Mouse (Mus musculus) cerebellum, postnatal 14 days (tissue): ENCODE results near the gene Utp15.

Experiments used
- DNase-seq, 2 experiments: peaks; one replicate each; pipeline ENCODE4 v3.0.0; 2021; ENCODE audit warnings: mixed read lengths in 2 of 2

Gene Utp15

DNA sequence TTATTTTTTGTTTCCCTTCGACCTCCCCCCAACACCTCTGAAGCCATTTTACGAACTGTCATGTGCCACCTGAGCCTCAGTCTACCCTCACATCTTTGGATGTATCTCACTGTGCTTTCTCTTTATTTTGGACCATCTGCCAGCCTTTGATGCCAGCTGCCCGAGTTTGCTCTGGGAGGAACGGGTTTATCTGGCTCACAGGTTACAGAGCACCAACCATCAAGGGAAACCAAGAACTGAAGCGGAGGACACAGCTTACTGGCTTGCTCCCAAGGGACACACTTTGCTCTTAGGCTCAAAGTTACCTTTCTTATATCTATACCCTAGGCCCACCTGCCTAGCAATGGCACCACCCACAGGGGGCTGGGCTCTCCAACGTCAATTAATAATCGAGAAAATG is 17.5 kb downstream of the Utp15 start:
- peak; percentile 27 to 30 for DNase-seq

GRCm38 (mm10) chr13:98244571-98245350 is 18.1 kb downstream of the Utp15 start:
- DNase-seq, result peak; percentile 50 to 69

DNA sequence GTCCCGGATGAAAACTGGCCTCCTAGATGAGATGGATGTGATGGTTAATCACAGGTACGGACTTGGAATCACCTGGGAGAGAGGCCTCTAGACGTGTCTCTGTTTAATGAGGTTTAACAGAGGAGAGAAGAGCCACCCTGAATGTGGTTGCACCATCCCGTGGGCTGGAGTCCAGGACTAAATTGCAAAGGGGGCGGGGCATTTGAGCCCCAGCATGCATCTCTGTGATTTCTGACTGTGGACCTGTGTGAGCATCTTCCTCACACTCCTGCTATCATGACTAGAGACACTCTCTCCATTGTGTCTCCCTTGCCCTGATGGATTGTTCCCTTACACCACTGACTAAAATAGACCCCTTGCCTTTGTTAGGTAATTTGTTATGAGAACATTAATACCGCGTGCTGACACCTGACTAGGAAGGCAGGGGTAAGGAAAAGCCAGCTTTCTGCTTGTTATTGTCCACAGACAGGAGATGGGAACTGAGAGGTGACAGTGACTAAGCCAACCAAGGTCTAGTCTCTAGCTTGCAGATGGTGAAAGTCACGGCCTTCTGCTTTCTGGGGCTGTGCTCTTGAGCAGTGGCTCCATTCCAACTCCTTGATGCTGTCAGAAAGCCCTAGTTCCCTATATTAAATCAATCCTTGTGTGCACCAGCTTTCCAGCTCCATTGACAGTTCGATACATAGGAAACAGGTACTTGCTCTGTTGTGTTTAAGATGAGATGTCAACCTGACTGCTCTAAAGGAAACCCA is 21.1 kb downstream of the Utp15 start:
- peak; percentile 31 to 33 for DNase-seq

DNA sequence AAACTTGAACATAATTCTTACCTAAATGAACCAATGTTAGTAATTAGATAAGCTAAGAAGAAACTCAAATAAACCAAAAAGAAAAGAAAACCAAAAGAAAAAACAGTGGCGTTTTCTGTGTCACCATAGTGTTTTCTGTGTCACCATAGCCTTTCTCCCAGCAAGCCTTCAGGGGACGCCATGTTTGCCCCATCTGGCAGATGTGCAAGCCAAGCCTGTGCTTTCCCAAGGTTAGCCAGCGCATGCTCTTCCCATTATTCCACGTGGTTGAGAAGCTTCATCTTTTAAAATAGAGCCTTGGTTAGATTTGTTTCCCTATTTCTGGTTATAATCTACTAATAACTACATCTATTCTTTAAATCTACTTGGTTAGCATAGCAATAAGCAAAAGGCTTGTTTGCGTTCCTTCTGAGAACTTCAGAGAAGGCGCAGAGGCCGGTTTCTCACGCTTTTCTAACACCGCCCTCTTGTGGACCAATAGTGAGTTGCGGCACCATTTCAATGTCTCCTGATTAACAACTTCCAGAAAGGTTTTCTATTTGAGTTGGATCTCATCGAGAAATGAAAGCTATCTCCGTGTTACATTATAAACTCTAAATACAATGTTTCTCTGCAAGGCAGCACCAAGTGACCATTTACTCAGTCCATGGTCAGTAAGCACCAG is 22.7 kb downstream of the Utp15 start:
- DNase-seq, result peak; percentile 83 to 89

DNA sequence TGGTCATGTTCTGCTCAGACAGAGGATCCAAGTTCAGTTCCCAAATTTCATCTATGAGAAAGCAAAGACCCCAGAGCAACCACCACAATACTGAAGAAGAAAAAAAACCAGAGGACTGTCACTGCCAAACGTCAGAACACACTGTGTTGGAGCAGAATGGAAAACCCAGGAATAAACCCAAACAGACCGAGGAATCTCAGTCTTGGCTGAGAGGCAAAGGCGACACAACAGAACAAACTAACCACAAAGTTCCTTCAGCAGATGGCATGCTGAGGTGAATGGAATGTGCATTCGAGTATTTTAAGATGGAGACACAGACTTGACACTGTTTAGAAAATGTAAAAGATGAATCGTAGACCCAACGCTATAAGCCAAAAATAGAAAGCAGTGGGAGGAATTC is 27.4 kb downstream of the Utp15 start:
- no peak for DNase-seq

- DNase-seq, result no peak
These were observed 32.3 kb downstream of the Utp15 start for GRCm38 (mm10) chr13:98230511-98230910.

- DNase-seq, result no peak
These were observed 36.6 kb downstream of the Utp15 start for GRCm38 (mm10) chr13:98226225-98226624.

DNA sequence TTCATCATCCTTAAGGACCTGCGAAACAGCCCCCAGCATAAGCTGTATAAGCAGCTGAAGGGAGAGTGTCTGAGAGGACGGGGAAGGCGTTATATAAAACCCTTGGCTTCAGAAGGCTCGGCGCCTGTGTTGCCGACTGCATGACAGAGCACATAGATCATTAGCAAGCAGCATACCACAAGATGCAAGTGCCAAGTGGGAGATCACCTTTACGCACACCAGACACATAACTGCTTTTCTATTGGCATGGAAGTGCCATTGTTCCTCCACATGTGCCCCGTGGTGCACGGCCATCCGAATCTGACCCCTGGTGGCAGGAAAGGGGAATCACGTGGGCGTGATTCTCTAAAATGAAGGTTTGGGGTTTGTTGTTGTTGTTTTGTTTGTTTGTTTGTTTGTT is 40.0 kb downstream of the Utp15 start:
- DNase-seq, result peak; percentile 55 to 58

DNA sequence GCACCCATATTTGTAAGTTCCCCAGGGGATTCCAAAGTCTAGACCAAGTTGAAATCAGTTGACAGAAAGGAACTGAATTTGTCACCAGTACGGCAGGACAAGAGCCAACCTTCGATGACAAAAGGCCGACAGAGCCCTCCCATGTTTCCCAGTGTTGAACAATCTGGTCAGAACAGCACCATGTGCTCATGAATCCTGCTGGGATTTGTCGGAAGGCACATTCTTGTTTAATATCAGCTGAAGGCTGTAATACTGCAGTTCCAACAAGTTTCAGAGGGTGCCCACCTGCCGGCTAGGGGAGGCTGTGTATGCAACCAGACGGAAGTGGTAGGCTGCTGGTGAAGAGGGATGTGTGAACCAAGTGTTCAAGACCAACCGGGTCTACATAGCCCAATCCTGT is 52.7 kb downstream of the Utp15 start:
- no peak for DNase-seq

DNA sequence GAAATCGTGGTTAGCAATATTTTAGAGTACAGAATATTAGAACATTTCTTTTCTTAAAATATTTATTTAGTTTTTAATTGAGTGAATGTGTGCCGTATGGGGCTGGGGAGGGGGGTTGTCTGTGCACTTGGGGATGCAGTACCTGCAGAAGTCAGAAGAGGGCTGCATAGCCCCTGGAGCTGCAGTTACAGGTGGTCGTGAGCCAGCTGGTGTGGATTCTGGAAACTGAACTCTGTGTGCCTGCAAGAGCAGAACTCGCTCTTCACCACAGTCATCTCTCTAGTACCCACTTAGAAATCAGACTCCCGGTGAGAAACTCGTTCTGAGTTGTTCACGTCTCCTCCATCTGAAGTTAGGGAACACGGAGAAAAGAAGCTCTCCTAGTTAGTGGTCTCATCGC is 54.0 kb downstream of the Utp15 start:
- peak; percentile 54 to 71 for DNase-seq

DNA sequence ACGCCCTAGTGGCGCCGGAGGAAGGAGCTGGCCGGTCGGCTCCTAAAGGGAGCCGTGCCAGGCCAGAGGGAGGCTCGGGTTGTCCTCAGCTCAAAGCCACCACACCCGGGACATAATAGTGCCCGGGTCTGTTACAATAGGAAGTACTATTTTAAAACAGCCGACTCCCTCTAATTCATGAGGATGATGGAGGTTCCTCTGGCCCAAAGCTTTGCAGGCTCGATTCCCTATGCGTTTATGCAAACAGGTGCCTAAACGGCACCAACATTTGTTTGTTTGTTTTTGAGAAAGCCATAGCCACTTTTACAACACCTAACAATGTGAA is 56.3 kb downstream of the Utp15 start:
- peak in 1 of 2 experiments; percentile 48 for DNase-seq

- peak; percentile 46 to 56 for DNase-seq
These were observed 56.9 kb downstream of the Utp15 start, which contains the start of gene Arhgef28 for GRCm38 (mm10) chr13:98205771-98206545. Arhgef28 (minus strand) TSS chr13:98206439.

DNA sequence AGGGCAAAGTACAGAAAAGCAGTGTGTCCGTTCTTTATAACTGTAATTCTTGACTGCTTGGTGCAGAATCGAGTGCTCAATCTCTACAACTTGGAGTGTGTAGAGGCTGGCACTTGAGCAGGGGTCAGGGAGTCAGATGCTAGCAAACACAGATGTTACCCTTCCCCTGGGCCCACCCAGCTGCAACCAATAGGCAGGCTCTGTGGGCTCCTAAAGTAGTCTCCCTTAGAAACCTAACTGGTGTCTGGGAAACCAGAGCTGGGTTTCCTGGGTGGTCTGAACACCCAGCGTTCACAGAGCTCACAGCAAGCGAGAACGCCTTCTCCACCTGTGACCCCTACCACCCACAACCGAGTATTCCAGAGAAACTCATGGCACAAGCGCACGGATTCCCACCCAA is 57.7 kb downstream of the Utp15 start:
- no peak for DNase-seq

DNA sequence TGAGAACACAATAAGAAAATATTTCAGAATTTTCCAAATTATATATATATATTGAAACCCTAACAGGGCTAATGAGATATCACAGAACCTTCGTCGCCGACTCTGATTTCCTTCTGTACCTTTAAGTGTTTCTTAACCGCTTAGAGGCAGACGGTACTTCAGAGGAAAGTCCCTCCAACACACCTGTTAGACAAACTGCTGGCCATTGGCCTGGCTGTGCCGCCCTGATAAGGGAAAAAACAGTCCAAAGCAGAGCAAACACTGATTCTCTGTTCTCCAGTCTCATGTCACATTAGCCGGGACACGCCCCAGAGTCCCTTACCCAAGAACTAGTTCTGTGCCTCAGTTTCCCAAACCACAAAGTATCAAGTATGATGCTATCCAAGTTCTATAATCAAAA is 58.5 kb downstream of the Utp15 start:
- DNase-seq, result no peak

DNA sequence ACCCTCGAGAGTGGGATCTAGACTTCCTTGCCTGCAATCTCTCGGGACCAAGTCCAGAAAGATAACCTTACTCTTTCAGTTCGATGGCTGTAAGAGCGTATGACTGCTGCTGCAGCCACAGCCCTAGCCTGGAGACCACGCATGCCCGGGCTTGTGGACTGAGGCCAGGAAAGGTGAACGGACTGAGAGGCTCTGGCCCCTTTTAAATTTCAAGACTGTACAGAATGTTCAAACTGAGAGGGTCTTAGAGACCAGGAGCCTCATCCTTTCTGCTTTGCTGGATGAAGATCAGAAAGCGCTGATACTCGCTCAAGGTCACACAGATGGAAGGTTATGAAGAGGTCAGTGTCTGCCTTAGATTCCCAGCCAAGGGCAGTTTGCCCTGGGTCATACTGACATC is 61.4 kb downstream of the Utp15 start:
- peak; percentile 20 to 26 for DNase-seq
